Mouse (Mus musculus) stomach, postnatal 0 days (tissue): Measurements from ENCODE around the gene Drc3.

Experiments used
- CTCF ChIP-seq: IDR thresholded peaks from 2 replicates; pipeline ENCODE4 v1.5.1; 2016; ENCODE audit warnings: antibody characterized with exemption, low read depth, mild to moderate bottlenecking, moderate library complexity
- EP300 ChIP-seq: optimal IDR thresholded peaks from 2 replicates; pipeline ENCODE3; 2016; ENCODE audit warnings: antibody characterized with exemption

GRCm38 (mm10) chr11:60359138-60359537 is 6.0 kb downstream of the Drc3 start:
- TF ChIP-seq EP300: no peak
- no peak for TF ChIP-seq CTCF
